Mouse (Mus musculus) liver, embryonic 13.5 days (tissue): ENCODE measurements around the gene Crygn. TPM values are rescaled to one million over a fixed set of nuclear protein-coding genes. Genes with fewer than 3 reads are reported as not detected.

ENCODE experiments used
- ATAC-seq: fragments of 200-750 bp; cut with Nextera tagmentation; 2 replicates; pipeline ENCODE4 v1.8.0; 2017; ENCODE audit warnings: low read depth, mild to moderate bottlenecking, moderate number of reproducible peaks, moderate library complexity
- DNase-seq: peaks from one replicate; pipeline ENCODE4 v3.0.0; 2022
- H3K27ac ChIP-seq: fragments of 300-500 bp; sonication (generic); 2 replicates; pipeline ENCODE4 v1.5.1; 2015; ENCODE audit warnings: moderate library complexity, mild to moderate bottlenecking, inconsistent platforms
- H3K27me3 ChIP-seq: fragments of 300-500 bp; sonication (generic); 2 replicates; pipeline ENCODE4 v1.6.1; 2015; ENCODE audit warnings: mild to moderate bottlenecking, inconsistent platforms
- H3K36me3 ChIP-seq: fragments of 300-500 bp; sonication (generic); 2 replicates; pipeline ENCODE4 v1.6.1; 2015; ENCODE audit warnings: mild to moderate bottlenecking, inconsistent platforms
- H3K4me1 ChIP-seq: fragments of 300-500 bp; sonication (generic); replicated peaks from 2 replicates; pipeline ENCODE4 v1.6.1; 2015; ENCODE audit warnings: inconsistent platforms
- H3K4me2 ChIP-seq: fragments of 300-500 bp; sonication (generic); 2 replicates; pipeline ENCODE4 v1.6.1; 2015; ENCODE audit warnings: inconsistent platforms, mild to moderate bottlenecking, moderate library complexity
- H3K4me3 ChIP-seq: fragments of 300-500 bp; sonication (generic); replicated peaks from 2 replicates; pipeline ENCODE4 v1.5.1; 2015; ENCODE audit warnings: mild to moderate bottlenecking, inconsistent platforms
- H3K9ac ChIP-seq: fragments of 300-500 bp; sonication (generic); 2 replicates; pipeline ENCODE4 v1.6.1; 2015; ENCODE audit warnings: mild to moderate bottlenecking, inconsistent platforms
- H3K9me3 ChIP-seq: fragments of 300-500 bp; sonication (generic); replicated peaks from 2 replicates; pipeline ENCODE4 v1.6.1; 2016; ENCODE audit warnings: inconsistent platforms
- WGBS: fragments of 180-500 bp; shearing (Covaris S2); methylation state at CpG from one replicate; pipeline ENCODE4 v1.1.7; 2015; ENCODE audit not compliant: insufficient replicate concordance; 5-methylcytosine and 5-hydroxymethylcytosine counted together
- polyA plus RNA-seq: library from polyadenylated mRNA; unstranded; fragments of >200 nt; fragmentation: Nextera tagmentation; extraction: Ambion mirVana; gene quantifications from 2 replicates; pipeline ENCODE4 v1.2.1, GENCODE M21; 2015

The Crygn gene
- polyA plus RNA-seq, 1 experiment from 2014 or later, result 0.74 TPM

- 86% methylated on average over 8 of the region's 8 CpGs for WGBS
- peaks cover 98% of the 10 kb centered on the region for H3K36me3 ChIP-seq
- ATAC-seq, result no peak
Observed at GRCm38 (mm10) chr5:24704615-24705014, 53.2 kb downstream of the Crygn start.

GRCm38 (mm10) chr5:24701271-24701670 lies 56.5 kb downstream of the Crygn start:
- WGBS, result 84% methylated on average over 3 of the region's 3 CpGs
- peaks cover 95% of the 10 kb centered on the region for H3K36me3 ChIP-seq
- no peak overlapping the region for H3K4me2 ChIP-seq
- no peak overlapping the region for H3K9ac ChIP-seq
- H3K4me1 ChIP-seq, result no peaks in the 10 kb centered on the region
- no peaks in the 10 kb centered on the region for H3K27me3 ChIP-seq
- ATAC-seq, result no peak
- no peak for DNase-seq
- no peaks in the 10 kb centered on the region for H3K9me3 ChIP-seq
- no peak overlapping the region for H3K4me3 ChIP-seq
- H3K27ac ChIP-seq, result no peak overlapping the region

More at GRCm38 (mm10) chr5:24704615-24705014, 53.2 kb downstream of the Crygn start:
- H3K27me3 ChIP-seq, result no peaks in the 10 kb centered on the region
- DNase-seq, result no peak
- no peak overlapping the region for H3K9ac ChIP-seq
- no peak overlapping the region for H3K4me2 ChIP-seq
- no peak overlapping the region for H3K4me3 ChIP-seq
- no peaks in the 10 kb centered on the region for H3K9me3 ChIP-seq
- H3K4me1 ChIP-seq, result peaks cover 3% of the 10 kb centered on the region; the same call in 1 of the 2 replicates
- no peak overlapping the region for H3K27ac ChIP-seq

Other genes starting within 250 kb of the Crygn start
- gene Gbx1, start 230.8 kb downstream of the Crygn start, polyA plus RNA-seq, result 0.02 TPM in 1 of 2 replicates, not detected in the other
- gene Asb10, start 217.0 kb downstream of the Crygn start, polyA plus RNA-seq, result 0.10 and 0.15 TPM in 2 replicates
- gene 4931409K22Rik, start 201.2 kb downstream of the Crygn start, polyA plus RNA-seq, result not detected in 2 replicates
- 72.6 and 81.6 TPM in 2 replicates for gene Abcf2, start 180.5 kb downstream of the Crygn start, polyA plus RNA-seq
- 11.8 and 12.7 TPM in 2 replicates for gene Chpf2, start 171.3 kb downstream of the Crygn start, polyA plus RNA-seq
- 1.9 and 2.2 TPM in 2 replicates for gene Smarcd3, start 133.6 kb downstream of the Crygn start, polyA plus RNA-seq
- gene Nub1, start 72.5 kb downstream of the Crygn start, polyA plus RNA-seq, result 12.3 and 15.7 TPM in 2 replicates
- gene Wdr86, start 27.3 kb downstream of the Crygn start, polyA plus RNA-seq, result 1.5 and 2.0 TPM in 2 replicates
- 105 and 133 TPM in 2 replicates for gene Rheb, start 84.6 kb upstream of the Crygn start, polyA plus RNA-seq